Mouse (Mus musculus): ENCODE data around the gene Slc16a5. TPM values are rescaled to one million over a fixed set of nuclear protein-coding genes. Genes with fewer than 3 reads are reported as not detected.
"Not testable (repeated sequence)": the region's sequence is repeated elsewhere in the genome, so short reads cannot be mapped to it uniquely, and the experiment has no call there.

Gene Slc16a5
- total RNA-seq, 2 experiments from 2014 or later, result 5.1 TPM; not detected in 1

- intact Hi-C loops (cut with DNase I), result no loop called here
- no peak for DNase-seq
Observed at GRCm38 (mm10) chr11:115475758-115476237, 13.5 kb downstream of the Slc16a5 start.

- DNase-seq; intact Hi-C loops (cut with DNase I): not testable (repeated sequence)
Observed at GRCm38 (mm10) chr11:115476630-115477029, 14.4 kb downstream of the Slc16a5 start.

GRCm38 (mm10) chr11:115477388-115477787 lies 15.1 kb downstream of the Slc16a5 start:
- intact Hi-C loops (cut with DNase I), result not testable (repeated sequence)

GRCm38 (mm10) chr11:115478296-115478938 lies 16.1 kb downstream of the Slc16a5 start:
- intact Hi-C loops (cut with DNase I), result no loop called here
- DNase-seq, result no peak

More at GRCm38 (mm10) chr11:115477388-115477787, 15.1 kb downstream of the Slc16a5 start:
- DNase-seq, result not testable (repeated sequence)

GRCm38 (mm10) chr11:115481553-115482259 lies 19.4 kb downstream of the Slc16a5 start:
- intact Hi-C loops (cut with DNase I), result loop anchor here (5.0 kb wide), 2 partner anchors 121 to 226 kb away; partner anchors contain the start of genes Gga3, Grb2 and Mrps7
- no peak for DNase-seq

- no peak for DNase-seq
- intact Hi-C loops (cut with DNase I), result loop anchor here (5.0 kb wide), 2 partner anchors 119 to 224 kb away; partner anchors contain the start of genes Gga3, Grb2 and Mrps7
Observed at GRCm38 (mm10) chr11:115483278-115483677, 21.0 kb downstream of the Slc16a5 start.

- peak; percentile 80 to 86 for DNase-seq
- intact Hi-C loops (cut with DNase I), result loop anchor here (5.0 kb wide), 2 partner anchors 119 to 224 kb away; partner anchors contain the start of genes Gga3, Grb2 and Mrps7
Observed at GRCm38 (mm10) chr11:115483726-115484125, 21.5 kb downstream of the Slc16a5 start.

- no peak for DNase-seq
- intact Hi-C loops (cut with DNase I), result no loop called here
Observed at GRCm38 (mm10) chr11:115485155-115485554, 22.9 kb downstream of the Slc16a5 start.

GRCm38 (mm10) chr11:115488551-115489104 lies 26.4 kb downstream of the Slc16a5 start:
- intact Hi-C loops (cut with DNase I), result loop anchor here (2.0 kb wide), 1 partner anchor 48 kb away; the partner anchor contains the start of gene Sumo2
- no peak for DNase-seq

GRCm38 (mm10) chr11:115490441-115491355 lies 28.4 kb downstream of the Slc16a5 start:
- intact Hi-C loops (cut with DNase I), result loop anchor here (5.0 kb wide), 1 partner anchor 332 kb away; the partner anchor contains the start of gene Llgl2
- DNase-seq, result no peak

GRCm38 (mm10) chr11:115491356-115492083 lies 29.2 kb downstream of the Slc16a5 start, which contains the start of gene Nt5c:
Gene Nt5c (minus strand): TSS chr11:115491862.
- intact Hi-C loops (cut with DNase I), result loop anchor here (5.0 kb wide), 1 partner anchor 331 kb away; the partner anchor contains the start of gene Llgl2
- DNase-seq, result peak; percentile 77 to 80

GRCm38 (mm10) chr11:115492387-115492786 lies 30.1 kb downstream of the Slc16a5 start:
- intact Hi-C loops (cut with DNase I), result loop anchor here (5.0 kb wide), 1 partner anchor 330 kb away; the partner anchor contains the start of gene Llgl2
- no peak for DNase-seq

- intact Hi-C loops (cut with DNase I); DNase-seq: not testable (repeated sequence)
Observed at GRCm38 (mm10) chr11:115496559-115496958, 34.3 kb downstream of the Slc16a5 start.

- intact Hi-C loops (cut with DNase I), result no loop called here
- no peak for DNase-seq
Observed at GRCm38 (mm10) chr11:115502636-115503035, 40.4 kb downstream of the Slc16a5 start.

- intact Hi-C loops (cut with DNase I), result no loop called here
- no peak for DNase-seq
Observed at GRCm38 (mm10) chr11:115506586-115506985, 44.3 kb downstream of the Slc16a5 start.

- intact Hi-C loops (cut with DNase I), result no loop called here
- DNase-seq, result no peak
Observed at GRCm38 (mm10) chr11:115508061-115508460, 45.8 kb downstream of the Slc16a5 start.

- DNase-seq, result peak in 1 of 2 experiments; percentile 37
- intact Hi-C loops (cut with DNase I), result no loop called here
Observed at GRCm38 (mm10) chr11:115509773-115510506, 47.7 kb downstream of the Slc16a5 start.

- intact Hi-C loops (cut with DNase I), result no loop called here
- DNase-seq, result no peak
Observed at GRCm38 (mm10) chr11:115510507-115510888, 48.2 kb downstream of the Slc16a5 start.

Data from heart, postnatal 14 days (tissue).